Mouse (Mus musculus): ENCODE measurements around the gene Pitpnm2. TPM values are rescaled to one million over a fixed set of nuclear protein-coding genes. Genes with fewer than 3 reads are reported as not detected.

Gene Pitpnm2
- polyA plus RNA-seq, 1 experiment: 19.6 TPM

- no peak overlapping the region for H3K4me3 ChIP-seq (ENCODE audit: low read depth, low read length)
- 94% methylated on average over 23 of the region's 23 CpGs for WGBS
- TF ChIP-seq POLR2A (IDR thresholded peaks at IDR 0.05; ENCODE audit: low read depth, low read length): no peak
- no peak for TF ChIP-seq CTCF (IDR thresholded peaks at IDR 0.05; ENCODE audit: extremely low read depth, insufficient read length, insufficient replicate concordance, low read depth, low read length)
- H3K27me3 ChIP-seq (ENCODE audit: control insufficient read depth, insufficient read depth, low read length): no peaks in the 10 kb centered on the region
- peaks cover 4% of the 10 kb centered on the region for H3K36me3 ChIP-seq (ENCODE audit: control insufficient read depth, insufficient read depth, low read length)
- H3K27ac ChIP-seq (ENCODE audit: insufficient read depth, low read depth, low read length): no peak overlapping the region
- H3K4me1 ChIP-seq (ENCODE audit: control insufficient read depth, insufficient read depth, insufficient read length, low read length): peaks cover 23% of the 10 kb centered on the region
These were observed 159.7 kb downstream of the Pitpnm2 start for GRCm38 (mm10) chr5:124089868-124090267.

DNA sequence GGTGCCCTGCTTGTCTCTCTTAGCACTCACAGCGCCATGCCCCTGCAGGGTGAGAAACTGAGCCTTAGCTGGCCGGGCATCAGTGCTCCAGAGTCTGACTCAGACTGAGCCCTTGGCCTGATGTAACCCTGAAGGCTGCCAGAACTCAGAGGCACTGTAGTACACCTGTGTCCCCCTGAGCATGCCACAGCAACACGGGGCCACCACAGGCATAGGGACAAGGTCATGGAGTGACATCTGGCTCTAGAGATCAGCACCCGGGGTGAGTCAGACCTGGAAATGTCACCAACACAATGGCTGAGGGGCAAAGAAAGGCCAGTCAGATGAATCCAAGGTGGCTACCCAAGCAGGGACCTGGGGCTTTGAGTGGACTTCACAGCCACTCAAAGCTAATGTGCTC is 162.7 kb downstream of the Pitpnm2 start:
- no peak for TF ChIP-seq POLR2A (IDR thresholded peaks at IDR 0.05; ENCODE audit: low read depth, low read length)
- no peak for TF ChIP-seq CTCF (IDR thresholded peaks at IDR 0.05; ENCODE audit: extremely low read depth, insufficient read length, insufficient replicate concordance, low read depth, low read length)
- no peaks in the 10 kb centered on the region for H3K27me3 ChIP-seq (ENCODE audit: control insufficient read depth, insufficient read depth, low read length)
- 73% methylated on average over 4 of the region's 4 CpGs for WGBS
- H3K4me1 ChIP-seq (ENCODE audit: control insufficient read depth, insufficient read depth, insufficient read length, low read length): peaks cover 33% of the 10 kb centered on the region
- peaks cover 4% of the 10 kb centered on the region for H3K36me3 ChIP-seq (ENCODE audit: control insufficient read depth, insufficient read depth, low read length)
- no peak overlapping the region for H3K27ac ChIP-seq (ENCODE audit: insufficient read depth, low read depth, low read length)
- no peak overlapping the region for H3K4me3 ChIP-seq (ENCODE audit: low read depth, low read length)

DNA sequence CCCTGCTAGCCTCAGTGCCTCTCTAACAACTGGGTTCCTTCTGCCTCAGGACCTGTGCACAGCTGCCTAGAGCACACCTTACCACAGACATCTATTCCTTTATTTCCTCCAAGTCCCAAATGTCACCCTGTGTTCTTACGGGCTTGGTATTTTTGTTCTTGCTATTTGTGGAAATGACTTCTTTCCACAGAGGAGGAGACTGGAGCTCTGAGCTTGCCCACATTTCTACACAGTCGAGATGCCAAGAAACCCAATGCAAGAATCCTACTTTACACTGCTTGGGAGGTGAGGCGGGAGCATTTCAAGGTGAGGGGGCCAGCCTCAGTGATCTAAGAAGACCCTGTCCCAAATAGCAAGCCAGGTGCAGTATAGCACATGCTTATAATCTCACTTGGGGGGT is 164.0 kb downstream of the Pitpnm2 start:
- Histone ChIP-seq H3K36me3 (ENCODE audit: control insufficient read depth, insufficient read depth, low read length) (peaks cover 4% of the 10 kb centered on the region), H3K4me1 (ENCODE audit: control insufficient read depth, insufficient read depth, insufficient read length, low read length) (peaks cover 29% of the 10 kb centered on the region), H3K4me3 (ENCODE audit: low read depth, low read length) (no peak overlapping the region), H3K27ac (ENCODE audit: insufficient read depth, low read depth, low read length) (no peak overlapping the region), H3K27me3 (ENCODE audit: control insufficient read depth, insufficient read depth, low read length) (no peaks in the 10 kb centered on the region)
- TF ChIP-seq POLR2A (IDR thresholded peaks at IDR 0.05; ENCODE audit: low read depth, low read length): no peak
- TF ChIP-seq CTCF (IDR thresholded peaks at IDR 0.05; ENCODE audit: extremely low read depth, insufficient read length, insufficient replicate concordance, low read depth, low read length): no peak
- 79% methylated on average over 3 of the region's 3 CpGs for WGBS

- Histone ChIP-seq H3K27me3 (ENCODE audit: control insufficient read depth, insufficient read depth, low read length) (no peaks in the 10 kb centered on the region), H3K4me3 (ENCODE audit: low read depth, low read length) (peak overlapping the region; percentile 12), H3K27ac (ENCODE audit: insufficient read depth, low read depth, low read length) (peak overlapping the region; percentile 89), H3K36me3 (ENCODE audit: control insufficient read depth, insufficient read depth, low read length) (peaks cover 4% of the 10 kb centered on the region; the same call in 1 of the 2 replicates), H3K4me1 (ENCODE audit: control insufficient read depth, insufficient read depth, insufficient read length, low read length) (peaks cover 28% of the 10 kb centered on the region)
- TF ChIP-seq CTCF (IDR thresholded peaks at IDR 0.05; ENCODE audit: extremely low read depth, insufficient read length, insufficient replicate concordance, low read depth, low read length): peak; percentile 99
- TF ChIP-seq POLR2A (IDR thresholded peaks at IDR 0.05; ENCODE audit: low read depth, low read length): no peak; the same call in 1 of the 2 replicates
- 16% methylated on average over 11 of the region's 11 CpGs for WGBS
These were observed 164.9 kb downstream of the Pitpnm2 start for GRCm38 (mm10) chr5:124084588-124085173.

DNA sequence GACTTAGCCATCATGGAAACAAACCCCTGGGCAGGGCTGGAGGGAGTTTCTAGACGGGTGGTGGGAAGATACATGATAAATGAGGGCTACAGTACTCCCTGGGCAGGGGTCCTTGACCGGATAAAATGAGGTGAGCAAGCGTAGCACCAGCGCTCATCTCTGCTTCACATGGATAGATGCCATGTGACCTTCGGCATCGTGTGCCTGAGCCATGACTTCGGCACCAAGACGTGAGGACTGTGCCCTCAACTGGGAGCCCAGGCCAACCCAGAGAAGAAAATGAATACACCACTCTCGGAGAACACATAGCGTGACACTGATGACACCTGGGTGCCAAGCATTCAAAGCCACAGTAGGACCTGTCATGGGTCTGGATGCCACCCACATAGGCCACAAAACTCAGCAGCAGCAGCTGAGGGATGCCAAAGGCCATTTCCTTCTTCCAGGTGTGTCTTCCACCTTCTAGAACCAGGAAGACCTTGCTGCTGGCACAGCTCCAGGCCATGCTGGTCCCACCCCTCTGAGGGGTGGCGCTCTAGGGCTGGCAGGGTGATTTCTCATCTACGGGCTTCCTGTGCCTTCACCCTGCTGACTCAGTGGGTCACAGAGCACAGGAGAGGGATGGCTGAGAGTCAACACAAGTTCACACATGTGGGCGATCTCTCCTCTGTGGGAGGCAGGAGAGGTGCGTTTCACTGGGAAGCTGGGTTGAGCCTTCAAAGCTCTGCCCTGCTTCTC is 165.5 kb downstream of the Pitpnm2 start:
- Histone ChIP-seq H3K27me3 (ENCODE audit: control insufficient read depth, insufficient read depth, low read length) (no peaks in the 10 kb centered on the region), H3K4me3 (ENCODE audit: low read depth, low read length) (peak overlapping the region; percentile 12), H3K4me1 (ENCODE audit: control insufficient read depth, insufficient read depth, insufficient read length, low read length) (peaks cover 28% of the 10 kb centered on the region), H3K36me3 (ENCODE audit: control insufficient read depth, insufficient read depth, low read length) (no peaks in the 10 kb centered on the region), H3K27ac (ENCODE audit: insufficient read depth, low read depth, low read length) (peak overlapping the region; percentile 89)
- WGBS: 36% methylated on average over 14 of the region's 14 CpGs
- TF ChIP-seq POLR2A (IDR thresholded peaks at IDR 0.05; ENCODE audit: low read depth, low read length) (0 out of 2 replicates have a peak, but pooled peaks have one; percentile 4), CTCF (IDR thresholded peaks at IDR 0.05; ENCODE audit: extremely low read depth, insufficient read length, insufficient replicate concordance, low read depth, low read length) (no peak)

GRCm38 (mm10) chr5:124082941-124083688 is 166.4 kb downstream of the Pitpnm2 start:
- H3K27ac ChIP-seq (ENCODE audit: insufficient read depth, low read depth, low read length): peak overlapping the region; percentile 89
- no peaks in the 10 kb centered on the region for H3K27me3 ChIP-seq (ENCODE audit: control insufficient read depth, insufficient read depth, low read length)
- TF ChIP-seq CTCF (IDR thresholded peaks at IDR 0.05; ENCODE audit: extremely low read depth, insufficient read length, insufficient replicate concordance, low read depth, low read length) (no peak), POLR2A (IDR thresholded peaks at IDR 0.05; ENCODE audit: low read depth, low read length) (no peak)
- H3K36me3 ChIP-seq (ENCODE audit: control insufficient read depth, insufficient read depth, low read length): no peaks in the 10 kb centered on the region
- 86% methylated on average over 17 of the region's 17 CpGs for WGBS
- H3K4me1 ChIP-seq (ENCODE audit: control insufficient read depth, insufficient read depth, insufficient read length, low read length): peaks cover 28% of the 10 kb centered on the region
- H3K4me3 ChIP-seq (ENCODE audit: low read depth, low read length): no peak overlapping the region

DNA sequence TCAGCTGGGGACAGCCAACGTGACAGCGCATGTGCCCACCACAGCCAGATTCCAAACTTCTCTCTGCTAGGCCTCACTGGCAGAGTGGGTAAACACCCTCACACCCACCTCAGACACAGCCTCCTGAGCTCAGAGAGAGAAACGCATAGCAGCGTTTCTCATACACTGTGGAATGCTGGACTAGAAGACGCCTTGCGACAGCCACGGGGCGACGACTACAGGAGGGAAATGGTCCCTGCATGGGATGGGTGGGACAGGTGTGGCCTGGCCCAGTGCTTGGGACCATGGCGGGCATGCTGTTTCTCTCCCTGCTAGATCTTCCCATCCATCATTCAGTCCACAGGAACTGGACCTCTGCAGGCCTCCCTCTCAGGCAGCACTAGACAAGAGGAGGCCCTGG is 167.1 kb downstream of the Pitpnm2 start:
- WGBS: 88% methylated on average over 10 of the region's 10 CpGs
- no peaks in the 10 kb centered on the region for H3K27me3 ChIP-seq (ENCODE audit: control insufficient read depth, insufficient read depth, low read length)
- peaks cover 28% of the 10 kb centered on the region for H3K4me1 ChIP-seq (ENCODE audit: control insufficient read depth, insufficient read depth, insufficient read length, low read length)
- no peak for TF ChIP-seq POLR2A (IDR thresholded peaks at IDR 0.05; ENCODE audit: low read depth, low read length)
- TF ChIP-seq CTCF (IDR thresholded peaks at IDR 0.05; ENCODE audit: extremely low read depth, insufficient read length, insufficient replicate concordance, low read depth, low read length): no peak
- H3K36me3 ChIP-seq (ENCODE audit: control insufficient read depth, insufficient read depth, low read length): no peaks in the 10 kb centered on the region
- H3K27ac ChIP-seq (ENCODE audit: insufficient read depth, low read depth, low read length): no peak overlapping the region
- no peak overlapping the region for H3K4me3 ChIP-seq (ENCODE audit: low read depth, low read length)
